Mouse (Mus musculus) intestine, embryonic 14.5 days (tissue): Measurements from ENCODE around the gene Eri3. TPM values are rescaled to one million over a fixed set of nuclear protein-coding genes. Genes with fewer than 3 reads are reported as not detected.

ENCODE experiments used
- microRNA-seq: library from miRNA; unstranded; fragments of <30 nt; microRNA quantifications from one replicate; pipeline ENCODE4, GENCODE M21; 2016
- polyA plus RNA-seq: library from polyadenylated mRNA; unstranded; fragments of >200 nt; fragmentation: Nextera tagmentation; extraction: Ambion mirVana; gene quantifications from 2 replicates; pipeline ENCODE4 v1.2.1, GENCODE M21; 2014

Gene Eri3
- polyA plus RNA-seq, 1 experiment from 2014 or later = 141 TPM

Small RNA genes lying within 50 kb of the gene (microRNA-seq; reads per million reads assigned to microRNA genes)
- not detected for gene Gm25559

Other genes starting within 250 kb of the Eri3 start
- gene Rnf220, start 53.3 kb upstream of the Eri3 start, polyA plus RNA-seq = 58.7 and 65.1 TPM in 2 replicates
- gene Dmap1, start 131.9 kb downstream of the Eri3 start, polyA plus RNA-seq = 58.7 and 67.4 TPM in 2 replicates
- not detected in 2 replicates for gene Gm12845, start 174.0 kb downstream of the Eri3 start, polyA plus RNA-seq
- gene Klf17, start 215.3 kb downstream of the Eri3 start, polyA plus RNA-seq = not detected in 2 replicates